Mouse (Mus musculus): Measurements from ENCODE around the gene Ralgds. TPM values are rescaled to one million over a fixed set of nuclear protein-coding genes. Genes with fewer than 3 reads are reported as not detected.
"Not testable (repeated sequence)": the region's sequence is repeated elsewhere in the genome, so short reads cannot be mapped to it uniquely, and the experiment has no call there.

The Ralgds gene
- total and polyA plus RNA-seq, 2 experiments from 2014 or later = 76.8 to 266 TPM

GRCm38 (mm10) chr2:28505795-28506194 is 7.1 kb upstream of the Ralgds start, which contains the start of gene Gm10134:
Gene Gm10134 (plus strand): TSS chr2:28506095.
- Histone ChIP-seq H3K36me3 (ENCODE audit: insufficient read depth, low read length) (no peaks in the 10 kb centered on the region), H3K4me3 (ENCODE audit: low read length) (no peak within 1 kb of the TSS), H3K9ac (replicated peaks; ENCODE audit: low read length) (no peak within 1 kb of the TSS), H3K9me3 (ENCODE audit: low read length) (no peaks in the 10 kb centered on the region), H3K4me1 (ENCODE audit: insufficient read depth, low read length) (no peaks in the 10 kb centered on the region), H3K4me2 (ENCODE audit: low read depth, low read length) (no peak within 1 kb of the TSS), H3K27me3 (ENCODE audit: insufficient read depth, low read length) (no peaks in the 10 kb centered on the region), H3K27ac (no peak within 1 kb of the TSS)
- DNase-seq (ENCODE audit: low spot score) (no peak), ATAC-seq (no peak)
- no peak for TF ChIP-seq CTCF (IDR thresholded peaks at IDR 0.05; ENCODE audit: low read depth)
- WGBS = 87% methylated on average over 3 of the region's 3 CpGs

GRCm38 (mm10) chr2:28506291-28506690 is 6.6 kb upstream of the Ralgds start:
- H3K36me3 ChIP-seq (ENCODE audit: insufficient read depth, low read length) = no peaks in the 10 kb centered on the region
- DNase-seq (ENCODE audit: low spot score) = no peak
- H3K9ac ChIP-seq (replicated peaks; ENCODE audit: low read length) = no peak overlapping the region
- no peak for TF ChIP-seq CTCF (IDR thresholded peaks at IDR 0.05; ENCODE audit: low read depth)
- H3K4me2 ChIP-seq (ENCODE audit: low read depth, low read length) = no peak overlapping the region
- no peak overlapping the region for H3K27ac ChIP-seq
- no peak for ATAC-seq
- 83% methylated on average over 6 of the region's 6 CpGs for WGBS
- H3K4me3 ChIP-seq (ENCODE audit: low read length) = no peak overlapping the region
- H3K9me3 ChIP-seq (ENCODE audit: low read length) = no peaks in the 10 kb centered on the region
- no peaks in the 10 kb centered on the region for H3K27me3 ChIP-seq (ENCODE audit: insufficient read depth, low read length)
- no peaks in the 10 kb centered on the region for H3K4me1 ChIP-seq (ENCODE audit: insufficient read depth, low read length)

GRCm38 (mm10) chr2:28511600-28511999 is 1.3 kb upstream of the Ralgds start:
- H3K36me3 ChIP-seq (ENCODE audit: insufficient read depth, low read length); H3K27me3 ChIP-seq (ENCODE audit: insufficient read depth, low read length); DNase-seq (ENCODE audit: low spot score); H3K4me2 ChIP-seq (ENCODE audit: low read depth, low read length); ATAC-seq; H3K4me3 ChIP-seq (ENCODE audit: low read length); H3K9me3 ChIP-seq (ENCODE audit: low read length); H3K9ac ChIP-seq (replicated peaks; ENCODE audit: low read length); H3K27ac ChIP-seq: not testable (repeated sequence)
- 52% methylated on average over 5 of the region's 5 CpGs for WGBS
- TF ChIP-seq CTCF (IDR thresholded peaks at IDR 0.05; ENCODE audit: low read depth) = peak; percentile 49
- H3K4me1 ChIP-seq (ENCODE audit: insufficient read depth, low read length) = peaks cover 20% of the 10 kb centered on the region; the same call in 1 of the 2 replicates

GRCm38 (mm10) chr2:28513431-28514370 is 776 bp downstream of the Ralgds start:
- Histone ChIP-seq H3K4me1 (ENCODE audit: insufficient read depth, low read length) (peaks cover 34% of the 10 kb centered on the region), H3K4me3 (ENCODE audit: low read length) (peak overlapping the region; percentile 79), H3K9ac (replicated peaks; ENCODE audit: low read length) (peak overlapping the region; percentile 96), H3K4me2 (ENCODE audit: low read depth, low read length) (peak overlapping the region; percentile 91), H3K36me3 (ENCODE audit: insufficient read depth, low read length) (no peaks in the 10 kb centered on the region), H3K9me3 (ENCODE audit: low read length) (no peaks in the 10 kb centered on the region), H3K27ac (peak overlapping the region; percentile 91), H3K27me3 (ENCODE audit: insufficient read depth, low read length) (no peaks in the 10 kb centered on the region)
- TF ChIP-seq CTCF (IDR thresholded peaks at IDR 0.05; ENCODE audit: low read depth) = no peak
- peak; percentile 44 for DNase-seq (ENCODE audit: low spot score)
- ATAC-seq = peak; percentile 40
- WGBS = 3% methylated on average over 39 of the region's 47 CpGs

GRCm38 (mm10) chr2:28514489-28514888 is 1.6 kb downstream of the Ralgds start:
- DNase-seq (ENCODE audit: low spot score) (peak; percentile 91), ATAC-seq (no peak)
- Histone ChIP-seq H3K9ac (replicated peaks; ENCODE audit: low read length) (peak overlapping the region; percentile 96), H3K27ac (peak overlapping the region; percentile 91; the same call in 1 of the 2 replicates), H3K4me3 (ENCODE audit: low read length) (peak overlapping the region; percentile 79), H3K36me3 (ENCODE audit: insufficient read depth, low read length) (no peaks in the 10 kb centered on the region), H3K4me2 (ENCODE audit: low read depth, low read length) (peak overlapping the region; percentile 91), H3K9me3 (ENCODE audit: low read length) (no peaks in the 10 kb centered on the region), H3K27me3 (ENCODE audit: insufficient read depth, low read length) (no peaks in the 10 kb centered on the region), H3K4me1 (ENCODE audit: insufficient read depth, low read length) (peaks cover 34% of the 10 kb centered on the region)
- peak; percentile 94 for TF ChIP-seq CTCF (IDR thresholded peaks at IDR 0.05; ENCODE audit: low read depth)
- WGBS = 14% methylated on average over 5 of the region's 5 CpGs

GRCm38 (mm10) chr2:28517206-28517909 is 4.4 kb downstream of the Ralgds start:
- Histone ChIP-seq H3K27me3 (ENCODE audit: insufficient read depth, low read length) (no peaks in the 10 kb centered on the region), H3K4me3 (ENCODE audit: low read length) (no peak overlapping the region), H3K4me2 (ENCODE audit: low read depth, low read length) (0 out of 2 replicates have a peak overlapping the region, but pooled peaks have one; percentile 1), H3K36me3 (ENCODE audit: insufficient read depth, low read length) (no peaks in the 10 kb centered on the region), H3K9ac (replicated peaks; ENCODE audit: low read length) (no peak overlapping the region), H3K9me3 (ENCODE audit: low read length) (no peaks in the 10 kb centered on the region), H3K27ac (peak overlapping the region; percentile 52; the same call in 1 of the 2 replicates), H3K4me1 (ENCODE audit: insufficient read depth, low read length) (peaks cover 48% of the 10 kb centered on the region)
- TF ChIP-seq CTCF (IDR thresholded peaks at IDR 0.05; ENCODE audit: low read depth) = peak; percentile 85
- WGBS = 39% methylated on average over 5 of the region's 5 CpGs
- DNase-seq (ENCODE audit: low spot score) (peak; percentile 79), ATAC-seq (no peak)

Measured in hindbrain, postnatal 0 days (tissue).